Mouse (Mus musculus) layer of hippocampus, adult 18-20 months (tissue): Measurements from ENCODE around the gene Wdr83. TPM values are rescaled to one million over a fixed set of nuclear protein-coding genes. Genes with fewer than 3 reads are reported as not detected.
A peak's percentile ranks its signal among the peaks of the same experiment; 100 is the strongest.

Source experiments
- DNase-seq, 2 experiments: peaks; one replicate each; pipeline ENCODE4 v3.0.0; 2022; ENCODE audit warnings: low spot score in 2 of 2
- total RNA-seq, 2 experiments: library from RNA; stranded (reverse); gene quantifications; 2 replicates each; pipeline ENCODE4 v1.2.3; 2021

Gene Wdr83
- total RNA-seq, 2 experiments from 2014 or later = 28.1 to 32.3 TPM

DNA sequence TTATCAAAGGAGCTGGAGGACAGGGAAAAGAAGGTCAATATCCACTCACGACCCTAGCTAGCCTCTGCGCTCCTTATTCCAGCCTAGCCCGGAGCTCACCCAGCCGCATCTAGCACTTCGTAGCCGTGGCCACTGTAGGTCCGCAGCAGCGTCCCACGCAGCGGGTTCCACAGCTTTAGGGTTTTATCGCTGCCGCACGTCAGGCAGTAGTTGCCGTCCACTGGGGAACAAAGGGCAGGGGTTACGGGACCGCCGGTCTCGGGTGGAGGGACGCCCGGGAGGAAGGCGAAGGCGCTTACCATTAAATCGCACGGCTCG lies 933 bp downstream of the Wdr83 start:
- no peak for DNase-seq

DNA sequence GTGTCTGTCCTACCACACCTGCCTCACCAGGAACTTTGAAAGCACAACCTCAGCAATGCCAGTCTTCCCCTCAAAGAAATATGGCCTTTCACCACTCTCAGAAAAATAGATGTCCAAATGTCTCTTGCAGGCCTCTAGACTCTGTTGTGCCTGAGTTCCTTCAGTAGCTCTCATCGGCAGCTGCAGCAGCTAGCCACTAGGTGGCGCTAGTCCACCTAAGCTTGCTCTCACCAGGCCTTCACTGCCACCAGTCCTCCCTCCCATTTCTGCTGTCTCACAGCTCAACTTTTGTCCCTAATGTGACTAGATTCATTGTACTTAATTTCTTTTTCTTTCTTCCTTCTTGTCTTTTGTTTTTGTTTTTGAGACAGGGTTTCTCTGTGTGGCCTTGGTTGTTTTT lies 4.1 kb downstream of the Wdr83 start:
- DNase-seq = peak; percentile 75 to 91

DNA sequence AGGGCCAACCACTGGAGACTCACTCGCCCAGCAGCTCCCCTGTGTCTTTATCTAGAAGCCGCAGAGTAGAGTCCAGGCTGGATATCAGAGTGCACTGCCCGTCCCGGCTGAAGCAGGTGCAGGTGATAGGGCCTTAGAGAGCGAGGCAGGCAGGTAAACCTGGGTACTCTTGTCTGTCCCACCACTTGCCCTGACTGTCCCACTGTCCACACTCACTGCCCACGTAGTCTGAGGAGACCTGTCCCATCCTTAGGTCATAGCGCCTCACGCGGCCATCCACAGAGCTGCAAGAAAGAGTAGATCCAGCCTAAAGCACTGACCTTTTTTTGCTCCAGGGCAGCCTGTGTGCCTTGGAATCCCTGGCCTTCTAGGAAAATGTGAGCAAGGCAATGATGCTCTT lies 5.1 kb downstream of the Wdr83 start:
- no peak for DNase-seq

DNA sequence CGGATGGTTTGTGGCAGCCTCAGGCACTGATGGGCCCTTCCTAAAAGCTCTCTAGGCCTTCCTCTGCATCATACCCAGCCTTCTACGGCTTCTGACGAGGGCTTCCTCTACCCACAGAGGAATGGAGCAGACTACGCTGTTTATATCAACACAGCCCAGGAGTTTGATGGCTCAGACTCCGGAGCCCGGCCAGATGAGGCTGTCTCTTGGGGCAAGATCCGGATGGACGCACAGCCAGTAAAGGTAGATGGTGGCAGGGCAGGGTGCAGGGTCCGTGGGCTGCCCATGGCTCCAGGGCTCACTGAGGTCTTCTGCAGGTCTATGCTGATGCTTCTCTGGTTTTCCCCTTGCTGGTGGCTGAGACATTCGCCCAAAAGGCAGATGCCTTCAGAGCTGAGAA lies 6.5 kb downstream of the Wdr83 start:
- DNase-seq = no peak

DNA sequence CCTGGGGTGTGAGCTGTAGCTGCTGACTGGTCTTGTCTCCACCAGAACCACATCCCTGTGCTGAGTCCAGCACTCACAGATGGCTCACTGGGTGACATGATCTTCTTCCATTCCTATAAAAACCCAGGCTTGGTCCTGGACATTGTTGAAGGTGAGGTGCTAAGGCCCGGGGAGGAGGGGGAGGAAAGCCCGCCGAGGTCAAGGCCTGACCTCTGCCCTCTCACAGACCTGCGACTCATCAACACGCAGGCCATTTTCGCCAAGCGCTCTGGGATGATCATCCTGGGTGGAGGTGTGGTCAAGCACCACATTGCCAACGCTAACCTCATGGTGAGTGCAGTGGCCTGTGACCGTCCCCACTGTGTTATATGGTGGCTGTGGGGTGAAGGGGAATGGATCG lies 6.9 kb downstream of the Wdr83 start:
- no peak for DNase-seq

DNA sequence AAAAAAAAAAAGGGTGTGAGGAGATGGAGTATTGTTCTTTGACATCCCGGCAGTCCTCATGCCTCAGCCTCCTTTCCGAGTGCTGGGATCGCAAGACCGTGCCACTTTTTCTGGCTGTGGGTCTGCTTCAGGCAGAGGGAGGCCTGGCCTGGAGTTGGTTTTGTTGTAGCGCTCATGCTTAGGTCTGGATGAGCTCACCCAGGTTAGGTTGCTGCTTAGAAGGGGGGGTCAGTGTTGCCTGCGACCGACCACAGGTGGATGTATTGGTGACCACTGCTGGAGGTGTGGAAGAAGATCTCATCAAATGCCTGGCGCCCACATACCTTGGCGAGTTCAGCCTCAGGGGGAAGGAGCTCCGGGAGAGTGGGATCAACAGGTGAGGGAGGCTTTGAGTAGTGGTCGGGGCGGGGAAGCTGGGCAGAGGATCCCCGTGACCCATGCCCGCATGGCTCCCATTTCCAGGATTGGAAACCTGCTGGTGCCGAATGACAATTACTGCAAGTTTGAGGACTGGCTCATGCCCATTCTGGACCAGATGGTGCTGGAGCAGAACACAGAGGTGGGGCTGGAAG lies 8.0 kb downstream of the Wdr83 start:
- no peak for DNase-seq

DNA sequence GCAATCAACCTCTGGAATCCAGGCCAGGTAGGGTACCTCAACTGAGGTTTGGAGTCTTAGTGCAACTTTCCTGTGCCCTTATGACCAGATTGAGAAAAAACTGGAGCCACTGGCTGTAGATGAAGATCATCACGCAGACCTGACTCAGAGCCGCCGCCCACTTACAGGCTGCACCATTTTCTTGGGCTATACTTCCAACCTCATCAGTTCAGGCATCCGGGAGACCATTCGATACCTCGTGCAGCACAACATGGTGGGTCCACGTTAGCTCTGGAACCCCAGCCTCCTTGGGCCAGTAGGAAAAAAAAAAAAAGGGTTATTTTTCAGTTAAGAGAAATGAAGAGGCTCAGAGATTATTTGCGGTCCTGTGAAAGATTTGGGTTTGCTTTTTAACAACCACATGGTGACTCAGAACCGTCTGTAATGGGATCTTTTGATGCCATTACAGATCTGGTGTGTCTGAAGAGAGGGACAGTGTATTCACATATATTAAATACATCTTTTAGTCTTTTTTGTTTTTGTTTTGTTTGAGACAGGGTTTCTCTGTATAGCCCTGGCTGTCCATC lies 8.7 kb downstream of the Wdr83 start:
- DNase-seq = no peak

DNA sequence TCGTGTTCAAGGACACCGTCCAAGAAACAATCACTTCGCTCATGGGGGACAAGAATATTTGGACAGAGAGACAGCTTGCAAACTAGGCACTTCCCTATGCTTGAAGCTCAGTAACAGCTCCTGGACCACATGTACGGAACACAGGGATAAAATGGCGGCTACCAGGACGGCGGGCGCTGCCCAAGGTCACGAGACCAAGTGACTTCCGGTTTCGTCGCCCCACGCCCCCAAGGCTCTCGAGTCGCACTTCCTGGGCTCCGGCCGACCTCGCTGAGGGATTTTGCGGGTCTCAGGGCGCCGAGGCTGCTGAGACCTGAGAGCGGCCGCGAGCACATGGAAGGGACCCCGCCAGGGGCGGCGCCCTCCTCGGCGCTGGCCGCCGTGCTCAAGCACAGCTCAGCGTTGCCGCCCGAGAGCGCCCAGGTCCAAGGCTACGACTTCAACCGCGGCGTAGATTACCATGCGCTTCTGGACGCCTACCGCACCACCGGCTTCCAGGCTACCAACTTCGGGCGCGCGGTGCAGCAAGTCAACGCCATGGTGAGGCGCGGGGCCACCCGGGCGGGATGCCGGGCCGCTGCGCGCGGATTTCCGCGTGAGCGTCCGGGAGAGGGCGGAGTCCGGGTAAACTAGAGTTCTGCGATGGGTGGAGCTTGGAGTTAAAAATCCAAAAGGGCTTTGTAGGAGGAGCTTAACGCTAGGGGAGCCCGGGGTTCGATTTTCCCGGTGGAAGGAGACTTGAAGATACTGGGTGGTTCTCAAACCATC lies 9.4 kb downstream of the Wdr83 start, which contains the start of gene Dhps:
TSS of gene Dhps (plus strand) at position 244 of the 768 bp plus-strand sequence.
- DNase-seq = peak; percentile 86 to 96

DNA sequence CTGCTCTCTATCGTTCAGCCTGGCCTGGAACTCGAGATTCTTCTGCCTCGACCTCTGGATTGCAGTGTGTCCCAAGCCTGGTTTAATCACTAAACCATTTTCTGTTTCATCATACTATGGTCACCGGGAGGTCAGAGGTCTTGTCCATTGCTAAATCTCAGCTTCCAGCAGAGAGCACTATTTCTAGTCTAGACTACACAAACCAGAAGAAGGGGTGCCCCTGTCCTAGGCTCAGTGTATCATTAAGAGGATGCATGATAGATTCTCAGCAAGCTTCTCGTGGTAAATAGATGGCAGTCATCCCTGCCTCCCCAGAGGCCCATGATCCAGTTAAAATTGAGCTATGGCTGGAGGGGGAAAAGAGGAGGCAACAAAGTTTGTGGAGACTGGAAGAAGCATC lies 10.1 kb downstream of the Wdr83 start:
- DNase-seq = no peak

DNA sequence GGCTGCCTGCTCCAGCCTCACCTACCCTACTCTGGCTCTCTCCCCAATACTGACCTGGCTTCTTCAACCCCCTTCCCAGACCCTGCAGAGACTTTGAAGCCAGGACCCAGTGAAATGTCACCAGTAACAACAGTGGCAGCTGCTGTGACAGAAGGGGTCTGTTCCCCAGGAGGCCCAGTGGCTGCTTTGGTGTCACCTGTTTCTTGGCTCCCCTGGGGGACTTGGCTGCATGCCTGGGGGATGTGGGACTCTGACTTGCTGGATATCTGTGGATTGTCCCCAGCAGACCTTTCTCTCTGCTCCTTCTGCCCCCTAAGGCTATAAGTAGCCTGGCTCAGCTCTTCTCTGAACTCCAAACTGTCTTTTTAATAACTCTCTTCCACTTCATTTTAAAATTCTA lies 13.1 kb downstream of the Wdr83 start, which contains the start of gene Gm5741:
TSS of gene Gm5741 (minus strand) at position 1 of the 400 bp plus-strand sequence.
- DNase-seq = no peak

DNA sequence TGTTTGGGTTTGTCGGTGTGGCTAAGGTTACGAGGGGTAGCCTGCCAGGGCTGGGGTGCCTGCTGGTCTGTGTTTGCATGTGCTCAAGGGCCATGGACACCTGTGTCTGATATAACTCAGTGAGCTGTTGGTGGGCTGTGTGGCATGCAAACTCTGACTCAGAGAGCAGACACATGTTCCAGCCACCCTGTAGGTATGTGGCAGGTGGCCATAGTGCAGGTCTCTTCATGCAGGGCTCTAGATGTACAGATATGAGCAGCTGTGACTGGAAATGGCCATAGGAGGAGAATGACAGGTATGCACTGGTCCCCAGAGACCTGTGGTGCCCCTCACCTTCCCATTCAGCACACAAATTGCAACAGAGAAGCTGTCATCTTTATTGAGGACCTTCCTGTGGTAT lies 14.0 kb downstream of the Wdr83 start:
- no peak for DNase-seq

DNA sequence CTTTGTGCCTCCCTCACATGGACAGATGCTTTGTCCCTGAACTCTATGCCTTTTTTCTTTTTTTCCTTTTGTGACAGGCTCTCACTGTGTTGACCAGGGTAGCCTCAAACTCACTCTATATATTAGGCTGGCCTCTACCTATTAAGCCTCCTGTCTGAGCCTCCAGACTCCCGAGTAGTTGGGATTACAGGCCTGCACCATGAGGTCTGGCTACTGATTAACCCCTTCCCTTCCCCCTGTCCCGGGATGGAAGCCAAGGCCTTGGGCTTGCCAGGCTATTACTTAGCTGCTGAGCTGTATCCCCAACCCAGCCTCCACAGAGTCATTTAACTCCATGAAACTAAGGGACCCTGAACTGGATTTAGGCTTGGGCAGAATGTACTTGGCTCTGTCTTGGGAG lies 15.9 kb downstream of the Wdr83 start:
- no peak for DNase-seq

DNA sequence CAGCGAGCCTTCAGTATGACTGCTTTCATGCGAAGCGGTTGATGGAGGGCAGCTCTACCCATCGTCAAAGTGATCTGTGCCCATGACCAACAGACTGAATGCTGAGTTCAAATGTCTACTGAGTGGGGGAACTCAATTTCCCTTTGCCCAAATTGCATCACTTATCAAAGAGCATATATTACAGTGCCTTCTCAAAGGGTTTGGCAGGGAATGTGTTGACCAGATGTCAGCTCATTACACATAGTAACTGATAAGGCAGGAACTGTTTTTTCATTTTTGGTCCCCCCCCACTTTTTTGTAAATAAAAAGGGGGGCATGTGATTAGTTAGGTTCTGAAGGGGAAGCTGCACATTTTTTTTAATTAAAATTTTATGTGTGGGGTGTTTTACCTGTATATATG lies 18.5 kb downstream of the Wdr83 start:
- DNase-seq = no peak

DNA sequence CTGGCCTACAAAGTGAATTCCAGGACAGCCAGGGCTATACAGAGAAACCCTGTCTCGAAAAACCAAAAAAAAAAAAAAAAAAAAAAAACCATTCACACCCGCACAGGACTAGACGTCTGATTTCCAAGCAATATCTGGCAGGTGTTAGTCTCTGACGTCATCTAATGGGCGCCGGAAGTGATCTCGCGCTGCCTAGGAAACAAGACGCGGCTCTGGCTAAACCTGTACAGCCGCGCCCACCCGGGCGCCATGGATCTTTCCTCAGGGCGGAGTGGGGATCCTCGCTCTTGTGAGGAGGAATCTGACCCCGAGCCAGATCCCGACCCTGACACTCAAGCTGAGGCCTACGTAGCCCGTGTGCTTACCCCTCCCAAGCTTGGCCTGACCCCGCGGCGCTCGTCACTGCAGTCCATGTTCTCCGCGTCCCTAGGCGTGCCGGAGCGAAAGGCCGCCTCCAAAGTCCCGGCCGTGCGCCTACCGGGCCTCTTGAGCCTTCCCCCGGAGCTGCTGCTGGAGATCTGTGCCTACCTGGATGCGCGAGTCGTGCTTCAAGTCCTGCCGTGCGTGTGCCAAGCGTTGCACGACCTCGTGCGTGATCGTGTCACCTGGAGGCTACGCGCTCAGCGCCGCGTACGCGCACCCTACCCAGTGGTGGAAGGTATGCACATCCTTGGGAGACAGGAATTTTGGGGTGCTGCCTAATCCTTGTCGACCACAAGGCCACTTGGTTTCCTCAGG lies 21.1 kb downstream of the Wdr83 start, which contains the start of gene Fbxw9:
TSS of gene Fbxw9 (plus strand) at position 177 of the 738 bp plus-strand sequence.
- peak; percentile 87 to 97 for DNase-seq

DNA sequence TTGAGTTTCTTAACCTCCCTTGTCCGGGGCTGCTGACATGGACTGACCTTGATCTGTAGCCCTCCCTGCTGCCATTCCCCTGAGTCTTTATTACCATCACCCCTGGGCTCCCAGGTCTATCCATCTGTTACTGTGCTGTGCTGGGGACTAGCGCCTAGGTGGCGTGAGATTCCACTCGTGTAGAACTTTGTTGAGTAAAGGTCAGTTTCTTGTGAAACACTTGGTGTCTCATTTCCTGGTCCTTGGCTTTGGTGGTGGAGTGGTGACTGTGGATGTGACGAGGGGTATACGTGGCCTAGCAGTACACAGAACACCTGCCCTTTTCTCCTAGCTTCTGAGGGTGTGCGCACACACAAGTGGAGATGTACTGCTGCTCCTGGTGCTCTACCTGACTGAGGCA lies 23.7 kb downstream of the Wdr83 start:
- DNase-seq = no peak

DNA sequence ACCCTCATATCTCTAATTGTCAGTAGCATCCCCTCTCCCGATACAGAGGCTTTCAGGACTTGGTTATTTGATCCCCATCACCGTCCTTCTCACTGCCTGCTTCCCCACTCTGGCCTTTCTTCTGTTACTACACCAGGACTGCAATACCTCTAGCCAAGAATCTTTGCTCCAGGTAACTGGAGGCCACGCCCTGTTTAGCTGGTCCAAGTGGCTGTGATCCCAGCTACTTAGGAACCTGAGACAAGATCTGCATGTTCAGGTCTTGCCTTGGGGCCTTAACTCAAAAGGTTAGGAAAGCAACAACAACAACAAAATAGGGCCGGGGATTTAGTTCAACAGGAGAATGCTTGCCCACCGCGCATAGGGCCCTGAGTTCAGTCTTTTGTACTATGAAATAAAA lies 37.5 kb downstream of the Wdr83 start:
- no peak for DNase-seq

DNA sequence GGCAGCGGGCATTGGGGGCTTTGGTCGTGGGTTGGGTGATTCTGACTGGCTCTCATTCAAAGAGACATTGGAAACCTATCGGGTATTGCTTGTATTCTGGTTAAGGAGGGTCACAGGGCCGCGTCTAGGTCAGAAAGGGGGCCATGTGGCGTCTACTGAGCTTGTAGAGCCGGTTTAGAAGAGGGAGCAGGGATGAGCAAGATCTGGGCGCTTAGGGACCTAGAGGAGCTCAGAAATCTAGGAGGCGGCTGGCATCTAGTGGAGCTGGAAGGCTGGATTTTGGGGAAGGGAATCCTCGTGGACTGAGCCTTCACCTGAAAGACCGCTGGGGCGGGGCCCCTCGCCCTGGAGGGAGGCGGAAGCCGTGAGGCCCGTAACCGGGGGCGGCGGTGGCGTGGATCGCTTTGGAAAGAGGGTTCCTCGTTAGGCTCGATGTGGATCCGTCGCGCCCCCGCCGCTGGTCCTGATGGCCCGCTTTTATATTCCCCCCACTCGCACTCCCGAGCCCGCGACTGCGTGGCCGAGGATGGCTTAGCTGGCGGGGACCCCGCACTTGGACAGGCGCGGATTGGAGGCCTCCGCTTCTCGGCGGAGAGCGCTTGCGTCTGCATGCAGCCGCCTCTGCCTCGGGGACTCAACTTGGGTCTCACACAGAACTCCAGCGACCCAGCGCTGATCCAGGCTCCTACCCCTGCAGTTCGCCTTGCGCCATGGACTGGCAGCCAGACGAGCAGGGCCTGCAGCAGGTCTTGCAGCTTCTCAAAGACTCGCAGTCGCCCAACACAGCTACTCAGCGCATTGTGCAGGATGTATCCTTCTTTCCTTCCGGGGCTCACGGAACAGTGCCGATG lies 43.2 kb downstream of the Wdr83 start:
- peak; percentile 51 to 60 for DNase-seq

DNA sequence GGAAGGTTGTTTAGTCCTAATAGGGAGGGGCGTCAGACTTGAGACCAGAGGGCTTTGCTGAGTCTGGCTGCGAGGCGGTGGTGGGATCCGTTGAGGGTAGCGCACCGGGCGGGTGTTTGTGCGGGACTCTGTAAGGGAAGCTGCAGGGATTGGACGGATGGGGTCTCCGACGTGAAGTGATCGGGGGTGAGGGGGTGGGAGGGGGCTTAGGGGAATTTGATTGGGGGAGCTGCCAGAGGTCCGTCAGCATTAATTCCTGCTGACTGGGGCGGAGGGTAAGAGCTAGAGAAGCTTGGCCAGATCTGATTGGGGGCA lies 43.8 kb downstream of the Wdr83 start:
- DNase-seq = no peak

DNA sequence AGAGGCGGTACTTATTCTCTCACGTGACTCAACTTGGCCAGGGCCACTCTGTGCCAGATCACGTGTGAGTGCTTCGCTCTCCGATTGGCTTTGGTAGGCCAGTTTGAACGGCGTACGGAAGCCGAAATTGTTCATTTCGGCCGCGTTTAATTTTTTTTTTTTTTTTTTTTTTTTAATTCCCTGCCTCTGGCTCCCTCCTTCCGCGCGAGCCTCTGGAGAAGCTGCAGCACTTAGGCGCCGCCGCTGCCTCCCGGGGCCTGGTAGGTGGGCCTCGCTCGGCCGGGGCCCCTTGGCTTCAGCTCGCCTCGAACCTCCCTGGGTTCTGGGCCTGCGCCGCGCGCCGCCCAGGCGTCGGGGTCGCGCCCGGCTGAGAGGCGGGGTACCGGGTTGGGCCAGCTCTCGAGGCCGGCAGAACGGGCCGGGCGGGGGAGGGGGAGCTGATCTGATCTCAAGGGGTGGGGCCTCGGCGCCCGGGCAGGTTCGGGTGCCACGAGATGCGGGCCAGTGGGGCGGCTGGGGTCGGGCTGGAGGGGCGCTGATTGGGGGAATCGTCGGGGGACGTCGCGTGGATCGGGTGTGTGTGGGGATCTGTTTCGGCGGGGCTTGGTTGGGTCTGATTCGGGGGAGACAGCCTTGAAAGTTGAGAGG lies 44.3 kb downstream of the Wdr83 start, which contains the start of gene Tnpo2:
TSS of gene Tnpo2 (plus strand) at position 198 of the 648 bp plus-strand sequence.
- DNase-seq = peak; percentile 90 to 97

DNA sequence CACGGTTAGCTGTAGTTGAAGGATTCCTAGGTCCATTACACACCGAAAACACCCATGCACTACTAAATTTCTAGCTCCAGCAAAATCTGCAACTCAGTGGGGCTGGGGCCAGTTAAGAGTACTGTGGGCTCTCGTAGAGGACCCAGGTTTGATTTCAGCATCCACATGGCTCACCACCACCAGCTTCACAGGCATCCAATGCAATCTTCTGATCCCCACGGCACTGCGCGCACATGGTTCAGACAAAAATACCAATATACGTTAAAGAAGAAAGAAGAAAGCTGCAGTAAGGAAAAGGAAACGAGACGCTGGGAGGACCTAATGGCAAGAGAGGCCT lies 44.8 kb downstream of the Wdr83 start:
- no peak for DNase-seq
